In genomic region chr11:3370928-3371598, GRCm38 (mm10) we compare ENCODE assay signal across 8 mouse cellular contexts. TPM values are rescaled to one million over a fixed set of nuclear protein-coding genes. Genes with fewer than 3 reads are reported as not detected.
DNase-seq lines count a peak whose midpoint lies in the region; ATAC-seq and TF ChIP-seq lines count a peak whose summit lies in the region.

No protein-coding gene starts in this region.

- peak overlapping the region; percentile 63 for H3K9ac ChIP-seq in forebrain, embryonic 14.5 days (ENCODE audit: low read length)
- peak overlapping the region; percentile 57 for H3K9ac ChIP-seq in liver, postnatal 0 days (replicated peaks)
- H3K9ac ChIP-seq in neural tube, embryonic 14.5 days (replicated peaks; ENCODE audit: low read depth, low read length), result peak overlapping the region; percentile 88

- peak overlapping the region; percentile 73 for H3K4me2 ChIP-seq in forebrain, embryonic 14.5 days (ENCODE audit: low read length)
- peak overlapping the region; percentile 80 for H3K4me2 ChIP-seq in liver, postnatal 0 days (ENCODE audit: low read depth, low read length)
- H3K4me2 ChIP-seq in neural tube, embryonic 14.5 days (ENCODE audit: low read depth, low read length), result peak overlapping the region; percentile 78

- H3K27me3 ChIP-seq in forebrain, embryonic 14.5 days (replicated peaks; ENCODE audit: control insufficient read depth, insufficient read depth, low read length), result no peaks in the 10 kb centered on the region
- no peaks in the 10 kb centered on the region for H3K27me3 ChIP-seq in liver, postnatal 0 days (ENCODE audit: insufficient read depth, low read length)
- no peaks in the 10 kb centered on the region for H3K27me3 ChIP-seq in neural tube, embryonic 14.5 days (ENCODE audit: control insufficient read depth, insufficient read depth, low read length)

- peak overlapping the region; percentile 43 for H3K4me3 ChIP-seq in forebrain, embryonic 14.5 days (ENCODE audit: low read depth, low read length)
- H3K4me3 ChIP-seq in liver, postnatal 0 days (ENCODE audit: low read depth, low read length), result peak overlapping the region; percentile 47
- peak overlapping the region; percentile 64 for H3K4me3 ChIP-seq in neural tube, embryonic 14.5 days (ENCODE audit: low read depth, low read length)

- peaks cover 36% of the 10 kb centered on the region for H3K4me1 ChIP-seq in forebrain, embryonic 14.5 days (ENCODE audit: control insufficient read depth, insufficient read depth, low read length)
- H3K4me1 ChIP-seq in liver, postnatal 0 days (ENCODE audit: insufficient read depth), result peaks cover 5% of the 10 kb centered on the region
- peaks cover 33% of the 10 kb centered on the region for H3K4me1 ChIP-seq in neural tube, embryonic 14.5 days (ENCODE audit: control insufficient read depth, insufficient read depth, low read length)

- WGBS in forebrain, embryonic 14.5 days, result 3% methylated on average over 27 of the region's 27 CpGs
- WGBS in liver, postnatal 0 days (ENCODE audit: insufficient replicate concordance), result 8% methylated on average over 27 of the region's 27 CpGs
- 3% methylated on average over 27 of the region's 27 CpGs for WGBS in neural tube, embryonic 14.5 days

- ATAC-seq in forebrain, embryonic 14.5 days, result peak; percentile 98
- ATAC-seq in liver, postnatal 0 days, result peak; percentile 94
- ATAC-seq in neural tube, embryonic 14.5 days (ENCODE audit: low read depth), result peak; percentile 96

- intact Hi-C loops in heart, postnatal 14 days (cut with DNase I), result no loop called here

- no peak for TF ChIP-seq EP300 in liver, postnatal 0 days (IDR thresholded peaks at IDR 0.05; ENCODE audit: low read depth)

- no peaks in the 10 kb centered on the region for H3K9me3 ChIP-seq in forebrain, embryonic 14.5 days (replicated peaks; ENCODE audit: control insufficient read depth, low read length)
- H3K9me3 ChIP-seq in liver, postnatal 0 days (ENCODE audit: low read length), result no peaks in the 10 kb centered on the region
- no peaks in the 10 kb centered on the region for H3K9me3 ChIP-seq in neural tube, embryonic 14.5 days (ENCODE audit: control insufficient read depth, low read length)

- no peak for TF ChIP-seq CTCF in liver, postnatal 0 days (IDR thresholded peaks at IDR 0.05; ENCODE audit: low read depth)

- H3K27ac ChIP-seq in forebrain, embryonic 14.5 days (ENCODE audit: low read depth, low read length), result peak overlapping the region; percentile 70
- no peak overlapping the region; the same call in 1 of the 2 replicates for H3K27ac ChIP-seq in liver, postnatal 0 days (ENCODE audit: low read depth)
- peak overlapping the region; percentile 89 for H3K27ac ChIP-seq in neural tube, embryonic 14.5 days (ENCODE audit: low read depth, low read length)

- H3K36me3 ChIP-seq in forebrain, embryonic 14.5 days (ENCODE audit: control insufficient read depth, insufficient read depth, low read length), result no peaks in the 10 kb centered on the region
- H3K36me3 ChIP-seq in liver, postnatal 0 days (replicated peaks; ENCODE audit: insufficient read depth, low read length), result no peaks in the 10 kb centered on the region
- H3K36me3 ChIP-seq in neural tube, embryonic 14.5 days (ENCODE audit: control insufficient read depth, insufficient read depth, low read length), result no peaks in the 10 kb centered on the region

- DNase-seq in ES-CJ7 (ENCODE audit: low read depth, low spot score), result peak; percentile 85
- peak; percentile 86 for DNase-seq in cerebellum, adult 11-12 months
- DNase-seq in forebrain, embryonic 14.5 days (ENCODE audit: low spot score), result peak; percentile 96
- DNase-seq in heart, postnatal 14 days, result peak; percentile 78 to 82
- peak; percentile 79 for DNase-seq in layer of hippocampus, adult 11-12 months (ENCODE audit: low spot score)
- peak; percentile 82 for DNase-seq in liver, postnatal 0 days
- DNase-seq in testis, postnatal 10 days (ENCODE audit: low spot score), result peak; percentile 84

RNA-seq across cellular contexts. Expression of gene Limk2, which starts 37.9 kb away (rescaled TPM):
- 88.4 and 102 TPM in 2 replicates for polyA plus RNA-seq in forebrain, embryonic 14.5 days (2014; fragmentation: Nextera tagmentation; extraction: Ambion mirVana)
- 10 to 100 TPM; 21.6 to 24.9 TPM for total RNA-seq in heart, postnatal 14 days (2021)
- 6.7 and 6.8 TPM in 2 replicates for polyA plus RNA-seq in liver, postnatal 0 days (2015; fragmentation: Nextera tagmentation; extraction: Ambion mirVana)
- 161 and 166 TPM in 2 replicates for polyA plus RNA-seq in neural tube, embryonic 14.5 days (2014; fragmentation: Nextera tagmentation; extraction: Ambion mirVana)

RNA-seq across cellular contexts. Expression of gene Pik3ip1, which starts 40.9 kb away (rescaled TPM):
- 27.8 TPM in 2 replicates for polyA plus RNA-seq in forebrain, embryonic 14.5 days (2014; fragmentation: Nextera tagmentation; extraction: Ambion mirVana)
- 10 to 100 TPM; 34.0 to 39.8 TPM for total RNA-seq in heart, postnatal 14 days (2021)
- polyA plus RNA-seq in liver, postnatal 0 days (2015; fragmentation: Nextera tagmentation; extraction: Ambion mirVana), result 2.4 and 2.5 TPM in 2 replicates
- 24.2 and 29.4 TPM in 2 replicates for polyA plus RNA-seq in neural tube, embryonic 14.5 days (2014; fragmentation: Nextera tagmentation; extraction: Ambion mirVana)

Comparison
In these comparisons a context has a peak if more than half of its experiments do, and no peak if none do; other contexts are left out.
1. RNA of gene Limk2, which starts 37.9 kb away (polyA plus RNA-seq): 161 to 166 TPM in neural tube, embryonic 14.5 days and 88.4 to 102 TPM in forebrain, embryonic 14.5 days; 6.7 to 6.8 TPM in liver, postnatal 0 days; every median in the first group is over 10 times any median in the second.
2. Peak in every context shown above with its lines, with median percentiles within 50 percentile points of each other: DNase-seq, ATAC-seq, H3K4me2 ChIP-seq, H3K4me3 ChIP-seq and H3K9ac ChIP-seq.